Mouse (Mus musculus): ENCODE measurements at regions not wholly inside any gene's neighbourhood (a gene's known extent, or its start where the extent isn't known, plus 50 kb on each side); places are given as distances from the start of the nearest gene placed in this dataset.

GRCm38 (mm10) chr7:74907391-74907790 lies 352.8 kb upstream of the Slco3a1 start:
- no peak for ATAC-seq (replicated peaks; ENCODE audit: poor library complexity)

GRCm38 (mm10) chr7:74877466-74877865 lies 322.9 kb upstream of the Slco3a1 start:
- no peak for ATAC-seq (replicated peaks; ENCODE audit: poor library complexity)

DNA sequence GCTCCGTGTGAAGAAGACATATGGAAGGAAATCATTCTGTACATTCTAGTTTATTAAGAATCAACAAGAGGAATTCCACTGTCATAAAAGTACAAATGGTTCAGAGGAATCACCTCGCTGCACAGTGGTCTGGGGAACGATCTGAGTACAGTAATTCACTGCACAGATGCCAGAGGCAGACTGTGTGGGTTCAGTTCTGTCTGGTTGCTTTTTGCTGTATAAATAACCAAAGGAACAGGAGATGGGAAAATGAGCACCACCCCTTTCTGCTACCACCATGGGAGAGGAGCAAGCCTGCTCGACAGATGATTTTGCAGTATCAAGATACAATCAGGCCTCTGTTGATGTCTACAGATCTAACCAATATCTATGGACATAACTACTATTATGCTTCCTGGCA lies 322.1 kb upstream of the Slco3a1 start:
- no peak for ATAC-seq (replicated peaks; ENCODE audit: poor library complexity)

GRCm38 (mm10) chr7:74870250-74870649 lies 315.7 kb upstream of the Slco3a1 start:
- no peak for ATAC-seq (replicated peaks; ENCODE audit: poor library complexity)

- ATAC-seq (replicated peaks; ENCODE audit: poor library complexity): peak; percentile 69
These were observed 308.1 kb upstream of the Slco3a1 start for GRCm38 (mm10) chr7:74862727-74863126.

DNA sequence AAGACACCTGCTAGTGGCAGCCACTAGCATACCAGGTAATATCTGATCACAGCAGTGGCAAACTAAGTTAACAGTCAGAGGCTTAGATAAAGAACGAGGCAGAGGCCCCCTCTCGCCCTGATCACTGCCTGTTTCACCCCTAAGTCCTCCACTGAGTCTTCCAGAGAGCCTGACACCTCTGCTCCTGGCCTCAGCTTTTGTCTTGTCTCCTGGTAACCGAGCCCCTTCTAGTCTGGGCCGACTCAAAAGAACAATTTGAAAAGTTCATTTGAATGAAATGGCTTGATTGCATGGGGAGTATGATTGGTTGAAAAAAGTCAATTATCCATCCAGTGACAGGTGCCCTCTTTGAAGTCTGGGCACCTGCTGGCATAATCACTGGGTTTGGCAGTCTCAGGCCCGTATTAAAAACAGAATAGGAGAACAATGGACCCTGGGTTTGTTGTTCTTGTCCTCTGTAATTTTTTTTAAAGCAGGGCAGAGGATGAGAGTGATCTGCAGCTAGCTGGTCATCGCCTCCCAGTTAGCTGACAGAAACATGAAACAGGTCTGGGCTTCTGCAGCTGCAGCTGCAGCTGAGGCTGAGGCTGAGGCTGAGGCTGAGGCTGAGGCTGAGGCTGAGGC lies 289.8 kb upstream of the Slco3a1 start:
- ATAC-seq (replicated peaks; ENCODE audit: poor library complexity): no peak

GRCm38 (mm10) chr7:74823286-74823685 lies 268.7 kb upstream of the Slco3a1 start:
- no peak for ATAC-seq (replicated peaks; ENCODE audit: poor library complexity)

DNA sequence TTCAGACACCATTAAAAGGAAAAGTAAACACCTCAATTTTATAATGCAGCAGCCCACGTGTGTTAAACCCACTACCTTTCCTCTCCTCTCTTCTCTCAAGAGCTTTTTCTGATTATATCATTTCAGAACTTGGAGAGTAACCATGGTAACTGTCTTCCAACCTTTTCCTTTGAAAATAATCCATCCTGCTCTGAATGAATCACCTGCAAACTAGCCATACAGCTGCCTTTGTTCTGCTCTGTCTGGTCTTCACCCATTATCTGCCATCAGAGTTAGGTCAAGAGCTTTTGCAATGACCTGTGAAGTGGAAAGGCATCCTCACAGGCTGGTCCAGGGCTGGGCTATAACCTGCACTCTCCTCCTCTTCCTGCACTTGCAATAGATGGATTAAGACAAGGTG lies 238.7 kb upstream of the Slco3a1 start:
- ATAC-seq (replicated peaks; ENCODE audit: poor library complexity): no peak

GRCm38 (mm10) chr7:74788696-74789095 lies 234.1 kb upstream of the Slco3a1 start:
- no peak for ATAC-seq (replicated peaks; ENCODE audit: poor library complexity)

GRCm38 (mm10) chr7:74771435-74772406 lies 217.1 kb upstream of the Slco3a1 start:
- no peak for ATAC-seq (replicated peaks; ENCODE audit: poor library complexity)

GRCm38 (mm10) chr7:74766550-74766949 lies 212.0 kb upstream of the Slco3a1 start:
- ATAC-seq (replicated peaks; ENCODE audit: poor library complexity): no peak

DNA sequence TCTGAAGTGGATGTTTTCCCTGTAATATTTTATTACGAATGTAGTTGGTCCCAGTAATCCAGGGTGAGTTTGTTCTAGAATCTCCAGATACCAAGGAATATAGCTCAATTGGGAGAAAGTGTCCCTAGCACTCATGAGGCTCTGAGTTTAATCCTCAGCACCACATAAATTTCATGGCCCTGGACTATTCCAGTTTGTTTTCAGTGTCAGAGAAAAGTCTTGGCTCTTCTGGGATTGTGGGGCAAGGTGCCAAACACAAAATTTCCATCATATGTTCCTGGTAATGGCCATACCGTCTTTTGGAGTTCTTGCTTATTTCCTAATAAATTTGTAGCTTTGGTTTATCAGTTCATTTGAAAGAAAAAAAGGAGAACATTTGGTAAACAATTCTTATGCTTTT lies 202.9 kb upstream of the Slco3a1 start:
- no peak for ATAC-seq (replicated peaks; ENCODE audit: poor library complexity)

GRCm38 (mm10) chr7:74747704-74748103 lies 193.1 kb upstream of the Slco3a1 start:
- no peak for ATAC-seq (replicated peaks; ENCODE audit: poor library complexity)

DNA sequence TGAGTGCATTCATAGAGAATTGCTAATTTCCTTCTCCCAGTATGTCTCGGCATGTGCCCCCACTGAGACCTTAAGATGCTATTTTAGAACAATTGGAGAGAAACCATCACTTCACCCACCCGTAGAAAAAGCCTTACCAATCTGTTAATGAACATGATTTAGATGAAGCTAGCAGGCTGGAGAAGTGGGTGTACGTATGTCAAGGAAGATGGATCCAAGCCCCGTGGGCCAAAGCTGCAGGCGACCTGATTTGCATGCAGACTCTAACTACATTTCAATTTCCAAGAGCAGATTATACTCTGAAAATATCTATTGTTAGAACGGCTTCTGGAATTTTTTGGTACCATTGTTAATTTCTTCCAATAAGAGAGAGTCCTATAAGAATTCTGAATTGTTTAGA lies 180.4 kb upstream of the Slco3a1 start:
- ATAC-seq (replicated peaks; ENCODE audit: poor library complexity): no peak

DNA sequence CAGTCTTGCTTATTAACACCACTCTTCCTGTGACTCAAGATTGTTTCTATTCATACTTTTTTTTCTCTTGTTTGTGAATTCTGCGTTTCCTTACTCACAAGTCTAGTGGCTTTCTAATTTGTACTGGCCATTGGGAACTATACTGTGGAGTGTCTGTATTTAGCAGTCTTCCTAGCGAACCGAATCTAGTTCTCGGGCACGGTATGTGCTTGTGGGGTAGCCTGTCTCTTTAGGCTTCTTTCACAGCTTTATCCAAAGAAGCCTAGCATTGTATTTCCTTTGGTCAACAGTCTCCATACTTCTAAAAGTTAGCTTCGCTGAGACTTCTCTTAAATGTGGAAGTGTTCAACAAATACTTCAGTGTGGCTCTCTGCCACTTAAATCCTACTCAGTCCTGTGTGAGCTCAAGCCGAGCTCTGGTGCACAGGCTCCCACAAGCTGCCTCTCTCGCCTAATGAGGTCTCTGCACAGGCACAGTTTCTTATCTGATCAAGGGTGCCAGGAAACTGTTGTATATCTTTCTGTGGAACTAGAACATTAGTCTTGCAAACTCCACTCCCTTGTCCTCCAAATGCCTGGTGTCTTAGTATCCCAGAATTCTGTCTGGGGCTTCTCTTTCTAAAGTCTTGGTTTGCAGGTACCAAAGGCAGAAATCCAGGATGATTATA lies 171.9 kb upstream of the Slco3a1 start:
- 0 out of 2 replicates have a peak, but pooled peaks have one; percentile 42 for ATAC-seq (replicated peaks; ENCODE audit: poor library complexity)

DNA sequence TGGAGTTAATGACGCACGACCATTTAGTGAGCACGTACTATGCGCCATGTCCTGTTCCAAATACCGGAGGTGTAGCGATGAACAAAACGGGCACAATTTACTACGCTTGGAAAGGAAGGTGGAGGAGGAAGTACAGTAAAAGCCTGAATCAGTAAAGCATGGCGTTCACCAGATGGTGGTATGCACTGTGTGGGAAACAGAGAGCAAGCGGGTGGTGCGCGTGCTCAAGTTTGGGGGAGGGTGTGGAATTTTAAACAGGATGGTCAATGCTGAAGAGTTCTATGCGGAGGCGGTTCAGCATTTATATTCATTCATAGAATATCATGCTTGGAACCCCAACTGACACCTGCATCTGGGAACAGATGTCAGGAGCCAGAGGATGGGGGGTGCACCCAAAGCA lies 164.7 kb upstream of the Slco3a1 start:
- ATAC-seq (replicated peaks; ENCODE audit: poor library complexity): no peak

DNA sequence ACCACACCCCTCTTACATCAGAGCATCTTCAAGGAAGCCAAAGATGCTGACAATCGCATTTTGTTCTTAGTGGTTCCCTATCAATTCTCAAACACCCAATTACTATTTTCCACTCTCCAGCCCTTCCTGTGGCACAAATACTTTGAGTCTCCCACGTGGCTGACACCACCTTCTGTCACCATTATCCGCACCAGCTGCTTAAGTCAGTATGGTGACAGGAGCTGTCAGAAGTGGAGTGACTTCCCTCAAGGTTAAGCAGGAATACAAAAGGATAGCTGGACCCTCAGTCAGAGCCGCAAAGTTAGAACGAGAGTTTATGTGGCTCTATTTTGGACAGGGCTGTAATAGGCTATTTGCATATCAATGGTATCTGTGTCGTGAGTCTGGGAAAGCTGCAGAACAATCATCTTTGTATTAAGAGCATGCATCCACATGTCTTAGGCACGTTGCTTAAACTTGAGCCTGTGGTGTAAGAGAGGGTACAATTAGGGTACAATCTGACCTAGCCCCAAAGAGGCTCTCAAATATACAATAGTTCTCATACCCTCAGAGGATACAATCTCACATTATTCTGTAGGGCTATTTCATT lies 155.5 kb upstream of the Slco3a1 start:
- no peak for ATAC-seq (replicated peaks; ENCODE audit: poor library complexity)

- no peak for ATAC-seq (replicated peaks; ENCODE audit: poor library complexity)
These were observed 154.4 kb upstream of the Slco3a1 start for GRCm38 (mm10) chr7:74709006-74709405.

DNA sequence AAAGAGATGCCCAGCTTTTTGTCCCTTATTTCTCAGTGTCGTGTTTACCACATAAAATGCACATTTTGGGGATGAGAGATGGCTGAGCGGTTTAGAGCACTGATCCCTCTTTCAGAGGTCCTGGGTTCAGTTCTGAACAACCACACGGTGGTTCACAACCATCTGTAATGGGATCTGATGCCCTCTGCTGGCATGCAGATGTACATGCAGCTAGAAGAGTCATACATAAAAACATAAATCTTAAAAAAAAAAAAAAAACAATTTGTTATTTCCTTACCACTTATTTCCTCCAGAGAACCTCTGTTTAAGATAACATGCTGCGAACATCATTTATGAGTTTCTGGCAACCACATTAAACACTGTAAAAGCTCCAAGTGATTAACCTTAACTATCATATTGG lies 149.0 kb upstream of the Slco3a1 start:
- ATAC-seq (replicated peaks; ENCODE audit: poor library complexity): no peak

- ATAC-seq (replicated peaks; ENCODE audit: poor library complexity): peak; percentile 26; the same call in 1 of the 2 replicates
These were observed 143.3 kb upstream of the Slco3a1 start for GRCm38 (mm10) chr7:74697794-74698354.

- ATAC-seq (replicated peaks; ENCODE audit: poor library complexity): no peak
These were observed 141.7 kb upstream of the Slco3a1 start for GRCm38 (mm10) chr7:74696286-74696685.

Data from megakaryocyte progenitor cell, adult 5-6 weeks (primary cell).